Mouse (Mus musculus) midbrain, embryonic 13.5 days (tissue): ENCODE results near the gene Ascc1. TPM values are rescaled to one million over a fixed set of nuclear protein-coding genes. Genes with fewer than 3 reads are reported as not detected.
"Not testable (repeated sequence)": the region's sequence is repeated elsewhere in the genome, so short reads cannot be mapped to it uniquely, and the experiment has no call there.

ENCODE experiments used
- ATAC-seq: fragments of 200-750 bp; cut with Nextera tagmentation; 2 replicates; pipeline ENCODE4 v1.8.0; 2017; ENCODE audit warnings: mild to moderate bottlenecking, moderate TSS enrichment, moderate library complexity
- H3K27ac ChIP-seq: fragments of 300-500 bp; sonication (generic); 2 replicates; pipeline ENCODE4 v1.5.1; 2015; ENCODE audit warnings: inconsistent platforms, mild to moderate bottlenecking, moderate library complexity
- H3K27me3 ChIP-seq: fragments of 300-500 bp; sonication (generic); 2 replicates; pipeline ENCODE4 v1.6.1; 2015; ENCODE audit warnings: mild to moderate bottlenecking, inconsistent platforms
- H3K36me3 ChIP-seq: fragments of 300-500 bp; sonication (generic); 2 replicates; pipeline ENCODE4 v1.6.1; 2015; ENCODE audit warnings: mild to moderate bottlenecking, inconsistent platforms
- H3K4me1 ChIP-seq: fragments of 300-500 bp; sonication (generic); replicated peaks from 2 replicates; pipeline ENCODE4 v1.6.1; 2015; ENCODE audit warnings: inconsistent platforms
- H3K4me2 ChIP-seq: fragments of 300-500 bp; sonication (generic); replicated peaks from 2 replicates; pipeline ENCODE4 v1.6.1; 2015; ENCODE audit warnings: moderate library complexity, mild to moderate bottlenecking, inconsistent platforms
- H3K4me3 ChIP-seq: fragments of 300-500 bp; sonication (generic); replicated peaks from 2 replicates; pipeline ENCODE4 v1.5.1; 2015; ENCODE audit warnings: mild to moderate bottlenecking, inconsistent platforms
- H3K9ac ChIP-seq: fragments of 300-500 bp; sonication (generic); replicated peaks from 2 replicates; pipeline ENCODE4 v1.6.1; 2015; ENCODE audit warnings: mild to moderate bottlenecking, inconsistent platforms
- H3K9me3 ChIP-seq: fragments of 300-500 bp; sonication (generic); 2 replicates; pipeline ENCODE4 v1.6.1; 2016; ENCODE audit warnings: mild to moderate bottlenecking, inconsistent platforms
- WGBS: fragments of 180-500 bp; shearing (Covaris S2); methylation state at CpG from one replicate; pipeline ENCODE4 v1.1.7; 2015; 5-methylcytosine and 5-hydroxymethylcytosine counted together
- polyA plus RNA-seq: library from polyadenylated mRNA; unstranded; fragments of >200 nt; fragmentation: Nextera tagmentation; extraction: Ambion mirVana; gene quantifications from 2 replicates; pipeline ENCODE4 v1.2.1, GENCODE M21; 2015

Gene Ascc1
- polyA plus RNA-seq, 1 experiment from 2014 or later = 50.6 TPM

DNA sequence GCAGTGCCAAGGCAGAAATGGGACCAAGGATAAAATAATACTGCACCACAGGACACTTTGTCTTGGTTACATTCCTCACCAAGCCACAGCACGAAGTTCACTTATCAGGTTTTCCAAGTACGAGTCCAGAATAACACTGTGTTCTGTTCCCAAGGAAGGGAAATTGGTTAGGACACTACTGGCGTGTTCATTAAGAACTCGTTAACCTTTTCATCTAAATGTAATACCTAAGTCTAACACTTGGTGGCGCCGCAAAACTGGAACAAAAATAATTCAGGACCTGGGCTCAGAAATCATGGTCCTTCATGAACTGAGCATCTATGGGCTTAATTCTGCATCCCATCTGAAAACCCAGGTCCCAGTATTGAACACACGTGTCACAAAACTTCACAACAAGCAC, 5.0 kb upstream of the Ascc1 start:
- no peak overlapping the region for H3K4me2 ChIP-seq
- no peak overlapping the region for H3K4me3 ChIP-seq
- H3K27me3 ChIP-seq = no peaks in the 10 kb centered on the region
- no peak overlapping the region for H3K27ac ChIP-seq
- no peaks in the 10 kb centered on the region for H3K9me3 ChIP-seq
- H3K36me3 ChIP-seq = peaks cover 40% of the 10 kb centered on the region
- peaks cover 17% of the 10 kb centered on the region for H3K4me1 ChIP-seq
- H3K9ac ChIP-seq = no peak overlapping the region
- no peak for ATAC-seq
- WGBS = 25% methylated on average over 7 of the region's 7 CpGs

GRCm38 (mm10) chr10:59999057-59999456, 3.5 kb upstream of the Ascc1 start:
- H3K9me3 ChIP-seq = no peaks in the 10 kb centered on the region
- 93% methylated on average over 3 of the region's 3 CpGs for WGBS
- no peak overlapping the region for H3K4me2 ChIP-seq
- H3K4me1 ChIP-seq = peaks cover 22% of the 10 kb centered on the region
- no peak overlapping the region for H3K9ac ChIP-seq
- H3K4me3 ChIP-seq = no peak overlapping the region
- no peaks in the 10 kb centered on the region for H3K27me3 ChIP-seq
- H3K36me3 ChIP-seq = peaks cover 35% of the 10 kb centered on the region
- H3K27ac ChIP-seq = no peak overlapping the region
- no peak for ATAC-seq

DNA sequence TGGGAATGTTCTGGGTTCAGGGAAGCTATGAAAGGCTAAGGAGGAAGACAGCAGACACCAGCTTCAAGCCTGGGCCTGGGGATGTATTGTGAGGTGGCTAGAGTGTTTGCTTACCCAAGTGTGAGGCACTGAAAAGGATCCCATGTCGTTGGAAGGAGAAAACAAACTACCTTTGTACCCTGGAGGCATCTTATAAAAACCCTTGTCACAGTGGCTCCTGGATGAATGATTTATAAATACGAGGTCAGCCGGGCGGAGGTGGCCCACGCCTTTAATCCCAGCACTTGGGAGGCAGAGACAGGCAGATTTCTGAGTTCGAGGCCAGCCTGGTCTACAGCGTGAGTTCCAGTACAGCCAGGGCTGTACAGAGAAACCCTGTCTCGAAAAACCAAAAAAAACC, 942 bp upstream of the Ascc1 start:
- H3K27ac ChIP-seq, H3K27me3 ChIP-seq, H3K9me3 ChIP-seq, ATAC-seq: not testable (repeated sequence)
- 90% methylated on average over 8 of the region's 8 CpGs for WGBS
- peaks cover 22% of the 10 kb centered on the region for H3K4me1 ChIP-seq
- H3K36me3 ChIP-seq = peaks cover 12% of the 10 kb centered on the region; the same call in 1 of the 2 replicates
- peak overlapping the region; percentile 65 for H3K4me2 ChIP-seq
- H3K9ac ChIP-seq = peak overlapping the region; percentile 70
- peak overlapping the region; percentile 61 for H3K4me3 ChIP-seq

GRCm38 (mm10) chr10:60002203-60002602, 402 bp upstream of the Ascc1 start:
- peak overlapping the region; percentile 61 for H3K4me3 ChIP-seq
- peaks cover 22% of the 10 kb centered on the region for H3K4me1 ChIP-seq
- no peaks in the 10 kb centered on the region for H3K9me3 ChIP-seq
- WGBS = 5% methylated on average over 12 of the region's 12 CpGs
- no peak for ATAC-seq
- H3K27me3 ChIP-seq = no peaks in the 10 kb centered on the region
- H3K27ac ChIP-seq = peak overlapping the region; percentile 97
- peaks cover 10% of the 10 kb centered on the region; the same call in 1 of the 2 replicates for H3K36me3 ChIP-seq
- H3K9ac ChIP-seq = peak overlapping the region; percentile 70
- H3K4me2 ChIP-seq = peak overlapping the region; percentile 65

- peak overlapping the region; percentile 61 for H3K4me3 ChIP-seq
- H3K36me3 ChIP-seq = peaks cover 19% of the 10 kb centered on the region
- peak overlapping the region; percentile 66 for H3K9ac ChIP-seq
- H3K4me1 ChIP-seq = peaks cover 22% of the 10 kb centered on the region
- under 1% methylated on average over 21 of the region's 21 CpGs for WGBS
- no peaks in the 10 kb centered on the region for H3K27me3 ChIP-seq
- peak overlapping the region; percentile 65 for H3K4me2 ChIP-seq
- ATAC-seq = peak; percentile 87
- H3K9me3 ChIP-seq = no peaks in the 10 kb centered on the region
- H3K27ac ChIP-seq = peak overlapping the region; percentile 97
Observed at GRCm38 (mm10) chr10:60003213-60003752, 678 bp downstream of the Ascc1 start.

GRCm38 (mm10) chr10:60003847-60004246, 1.2 kb downstream of the Ascc1 start:
- Histone ChIP-seq H3K4me3 (peak overlapping the region; percentile 61), H3K27me3 (no peaks in the 10 kb centered on the region), H3K9ac (peak overlapping the region; percentile 66), H3K27ac (peak overlapping the region; percentile 97), H3K4me1 (peaks cover 22% of the 10 kb centered on the region), H3K36me3 (peaks cover 21% of the 10 kb centered on the region), H3K9me3 (no peaks in the 10 kb centered on the region), H3K4me2 (peak overlapping the region; percentile 65)
- no peak for ATAC-seq
- 77% methylated on average over 9 of the region's 9 CpGs for WGBS

DNA sequence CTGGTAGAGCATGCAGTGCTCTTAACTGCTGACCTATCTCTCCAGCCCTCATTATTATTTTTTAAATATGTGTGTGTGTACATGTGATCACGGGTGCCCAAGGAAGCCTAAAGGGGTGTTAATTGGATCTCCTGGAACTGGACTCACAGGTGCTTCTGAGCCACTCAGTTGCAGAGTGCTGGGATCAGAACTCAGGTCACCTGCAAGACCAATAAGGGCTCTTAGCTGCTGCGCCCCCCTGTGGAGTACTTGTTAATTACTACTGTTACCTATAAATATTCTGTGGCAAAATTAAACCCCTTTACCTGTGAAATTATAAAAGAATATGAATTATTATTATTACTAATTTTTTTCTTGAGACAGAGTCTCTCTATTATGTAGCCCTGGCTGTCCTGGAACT, 2.7 kb downstream of the Ascc1 start:
- no peak overlapping the region for H3K4me2 ChIP-seq
- H3K4me1 ChIP-seq = peaks cover 21% of the 10 kb centered on the region
- H3K27me3 ChIP-seq = no peaks in the 10 kb centered on the region
- no peak for ATAC-seq
- H3K27ac ChIP-seq = no peak overlapping the region
- no peak overlapping the region for H3K4me3 ChIP-seq
- 67% methylated on average over 2 of the region's 2 CpGs for WGBS
- H3K9ac ChIP-seq = no peak overlapping the region
- no peaks in the 10 kb centered on the region for H3K9me3 ChIP-seq
- H3K36me3 ChIP-seq = peaks cover 23% of the 10 kb centered on the region

DNA sequence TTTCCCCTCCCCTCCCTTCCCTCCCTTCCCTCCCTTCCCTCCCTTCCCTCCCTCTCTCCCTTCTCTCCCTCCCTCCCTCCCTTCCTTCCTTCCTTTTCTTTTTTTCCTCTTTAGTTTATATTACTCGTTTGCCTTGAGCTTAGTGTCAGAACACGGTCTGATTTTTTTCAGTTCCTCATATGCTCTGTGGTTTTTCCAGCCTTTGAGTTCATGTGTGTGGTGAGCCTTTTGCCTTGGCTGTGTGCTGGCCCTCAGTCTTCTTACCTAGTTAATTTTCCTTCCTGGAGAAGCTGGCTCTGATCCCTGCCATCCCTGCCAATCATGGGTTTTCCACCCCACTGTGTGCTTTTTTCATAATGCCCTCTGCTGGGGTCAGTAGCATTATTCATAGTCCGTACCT, 6.5 kb downstream of the Ascc1 start:
- Histone ChIP-seq H3K27ac (no peak overlapping the region), H3K4me1 (no peaks in the 10 kb centered on the region; the same call in 1 of the 2 replicates), H3K36me3 (peaks cover 34% of the 10 kb centered on the region), H3K4me2 (no peak overlapping the region), H3K9me3 (no peaks in the 10 kb centered on the region), H3K9ac (no peak overlapping the region), H3K4me3 (no peak overlapping the region), H3K27me3 (no peaks in the 10 kb centered on the region)
- no peak for ATAC-seq
- WGBS = 90% methylated on average over 2 of the region's 3 CpGs

GRCm38 (mm10) chr10:60016223-60016622, 13.6 kb downstream of the Ascc1 start:
- Histone ChIP-seq H3K4me2 (no peak overlapping the region), H3K27me3 (no peaks in the 10 kb centered on the region), H3K27ac (no peak overlapping the region), H3K9ac (no peak overlapping the region), H3K36me3 (peaks cover 40% of the 10 kb centered on the region), H3K4me3 (no peak overlapping the region), H3K4me1 (no peaks in the 10 kb centered on the region), H3K9me3 (no peaks in the 10 kb centered on the region)
- 92% methylated on average over 6 of the region's 6 CpGs for WGBS
- no peak for ATAC-seq

- Histone ChIP-seq H3K27me3 (no peaks in the 10 kb centered on the region), H3K9me3 (no peaks in the 10 kb centered on the region)
Observed at GRCm38 (mm10) chr10:60019299-60019698, 16.7 kb downstream of the Ascc1 start.

GRCm38 (mm10) chr10:60023751-60024150, 21.1 kb downstream of the Ascc1 start:
- Histone ChIP-seq H3K9me3 (no peaks in the 10 kb centered on the region), H3K36me3 (peaks cover 12% of the 10 kb centered on the region; the same call in 1 of the 2 replicates), H3K27ac (no peak overlapping the region), H3K9ac (no peak overlapping the region), H3K4me3 (no peak overlapping the region), H3K4me2 (no peak overlapping the region), H3K4me1 (peaks cover 20% of the 10 kb centered on the region), H3K27me3 (no peaks in the 10 kb centered on the region)
- WGBS = 95% methylated on average over 1 of the region's 1 CpGs
- ATAC-seq = no peak

More at GRCm38 (mm10) chr10:60019299-60019698, 16.7 kb downstream of the Ascc1 start:
- Histone ChIP-seq H3K27ac (no peak overlapping the region), H3K4me1 (no peaks in the 10 kb centered on the region), H3K4me3 (no peak overlapping the region), H3K9ac (no peak overlapping the region), H3K4me2 (no peak overlapping the region), H3K36me3 (peaks cover 30% of the 10 kb centered on the region)
- 79% methylated on average over 2 of the region's 2 CpGs for WGBS
- ATAC-seq = no peak

- no peak overlapping the region; the same call in 1 of the 2 replicates for H3K27ac ChIP-seq
Observed at GRCm38 (mm10) chr10:60026759-60027395, 24.3 kb downstream of the Ascc1 start.

More at GRCm38 (mm10) chr10:60026759-60027395, 24.3 kb downstream of the Ascc1 start:
- Histone ChIP-seq H3K4me3 (no peak overlapping the region), H3K4me1 (peaks cover 24% of the 10 kb centered on the region), H3K4me2 (no peak overlapping the region), H3K36me3 (peaks cover 10% of the 10 kb centered on the region; the same call in 1 of the 2 replicates), H3K9ac (no peak overlapping the region), H3K27me3 (no peaks in the 10 kb centered on the region), H3K9me3 (no peaks in the 10 kb centered on the region)
- ATAC-seq = 0 out of 2 replicates have a peak, but pooled peaks have one; percentile 32
- WGBS = 51% methylated on average over 13 of the region's 13 CpGs
